Mouse (Mus musculus) T-helper 2 cell (primary cell): ENCODE results near the gene Eif4g2.

Experiments used
- in situ Hi-C: fragments of 300-600 bp; cut with MboI, MseI; formaldehyde crosslinking; loops from one replicate; pipeline ENCODE4 v1.15.1; 2025; ENCODE audit warnings: high pct_unique_total_duplicates

The Eif4g2 gene

GRCm38 (mm10) chr7:111070167-111070496, 12.7 kb downstream of the Eif4g2 start:
- in situ Hi-C loops = no loop called here

- in situ Hi-C loops = no loop called here
Measured at GRCm38 (mm10) chr7:111069439-111070166, 13.2 kb downstream of the Eif4g2 start.

GRCm38 (mm10) chr7:111068181-111068580, 14.6 kb downstream of the Eif4g2 start:
- in situ Hi-C loops = no loop called here

GRCm38 (mm10) chr7:111062971-111063370, 19.9 kb downstream of the Eif4g2 start:
- in situ Hi-C loops = no loop called here

- in situ Hi-C loops = no loop called here
Measured at GRCm38 (mm10) chr7:111059527-111059926, 23.3 kb downstream of the Eif4g2 start.

- in situ Hi-C loops = no loop called here
Measured at GRCm38 (mm10) chr7:111055984-111056657, 26.7 kb downstream of the Eif4g2 start.

GRCm38 (mm10) chr7:111055221-111055620, 27.6 kb downstream of the Eif4g2 start:
- in situ Hi-C loops = no loop called here

GRCm38 (mm10) chr7:111049652-111050421, 33.0 kb downstream of the Eif4g2 start:
- in situ Hi-C loops = no loop called here

- in situ Hi-C loops = no loop called here
Measured at GRCm38 (mm10) chr7:111048920-111049319, 33.9 kb downstream of the Eif4g2 start.

GRCm38 (mm10) chr7:111029046-111029553, 53.7 kb downstream of the Eif4g2 start:
- in situ Hi-C loops = no loop called here

- in situ Hi-C loops = no loop called here
Measured at GRCm38 (mm10) chr7:111028281-111029045, 54.4 kb downstream of the Eif4g2 start, which contains the start of gene Ctr9. Ctr9 (plus strand) TSS chr7:111028951.

GRCm38 (mm10) chr7:111024912-111025311, 57.9 kb downstream of the Eif4g2 start:
- in situ Hi-C loops = no loop called here

- in situ Hi-C loops = no loop called here
Measured at GRCm38 (mm10) chr7:111024068-111024594, 58.7 kb downstream of the Eif4g2 start.

- in situ Hi-C loops = no loop called here
Measured at GRCm38 (mm10) chr7:111020814-111021213, 62.0 kb downstream of the Eif4g2 start.
